Comparison of ENCODE assay signal across 7 mouse cellular contexts in genomic region chr10:82240742-82241400, GRCm38 (mm10). TPM values are rescaled to one million over a fixed set of nuclear protein-coding genes. Genes with fewer than 3 reads are reported as not detected.
A peak's percentile ranks its signal among the peaks of the same experiment; 100 is the strongest.
DNase-seq lines count a peak whose midpoint lies in the region; ATAC-seq lines count a peak whose summit lies in the region.

Gene Zfp938, minus strand, starts transcription at chr10:82241280.

- H3K9me3 ChIP-seq in embryonic facial prominence, embryonic 10.5 days: peaks cover 29% of the 10 kb centered on the region
- peaks cover 12% of the 10 kb centered on the region; the same call in 1 of the 2 replicates for H3K9me3 ChIP-seq in midbrain, embryonic 11.5 days (ENCODE audit: control insufficient read depth, low read length)

- peak; percentile 83 for DNase-seq in adrenal gland, postnatal 10 days
- peak; percentile 85 for DNase-seq in embryonic facial prominence, embryonic 10.5 days (ENCODE audit: low spot score)
- DNase-seq in heart, adult 11 months: peak; percentile 99
- peak; percentile 86 for DNase-seq in kidney, adult 11 months
- peak; percentile 79 for DNase-seq in left cerebral cortex, postnatal 4 days
- peak; percentile 97 for DNase-seq in midbrain, embryonic 11.5 days (ENCODE audit: low spot score, missing footprints)
- peak; percentile 65 for DNase-seq in right cerebral cortex, postnatal 4 days

- H3K4me3 ChIP-seq in embryonic facial prominence, embryonic 10.5 days: peak within 1 kb of the TSS; percentile 83
- peak within 1 kb of the TSS; percentile 75 for H3K4me3 ChIP-seq in midbrain, embryonic 11.5 days (ENCODE audit: low read depth, low read length)

- H3K36me3 ChIP-seq in embryonic facial prominence, embryonic 10.5 days (replicated peaks): peaks cover 25% of the 10 kb centered on the region
- peaks cover 4% of the 10 kb centered on the region; the same call in 1 of the 2 replicates for H3K36me3 ChIP-seq in midbrain, embryonic 11.5 days (ENCODE audit: control insufficient read depth, insufficient read depth, low read length)

- WGBS in embryonic facial prominence, embryonic 10.5 days: 5% methylated on average over 27 of the region's 27 CpGs
- 5% methylated on average over 27 of the region's 27 CpGs for WGBS in midbrain, embryonic 11.5 days

- peak; percentile 100 for ATAC-seq in midbrain, embryonic 11.5 days (ENCODE audit: low FRiP score)

- peak within 1 kb of the TSS; percentile 66 for H3K4me2 ChIP-seq in midbrain, embryonic 11.5 days

- peaks cover 10% of the 10 kb centered on the region for H3K4me1 ChIP-seq in embryonic facial prominence, embryonic 10.5 days
- H3K4me1 ChIP-seq in midbrain, embryonic 11.5 days (ENCODE audit: control insufficient read depth, insufficient read depth, low read length): no peaks in the 10 kb centered on the region; the same call in 1 of the 2 replicates

- intact Hi-C loops in left cerebral cortex, postnatal 4 days (cut with DNase I): loop anchor here (10.0 kb wide), 1 partner anchor 114 kb away; the partner anchor contains the start of gene Gm4924

- peak within 1 kb of the TSS; percentile 91 for H3K9ac ChIP-seq in midbrain, embryonic 11.5 days (ENCODE audit: low read length)

- H3K27me3 ChIP-seq in embryonic facial prominence, embryonic 10.5 days (replicated peaks; ENCODE audit: low read depth, poor library complexity, severe bottlenecking): no peaks in the 10 kb centered on the region
- no peaks in the 10 kb centered on the region for H3K27me3 ChIP-seq in midbrain, embryonic 11.5 days (ENCODE audit: control insufficient read depth, insufficient read depth, low read length)

- H3K27ac ChIP-seq in embryonic facial prominence, embryonic 10.5 days (replicated peaks): peak within 1 kb of the TSS; percentile 88
- no peak within 1 kb of the TSS for H3K27ac ChIP-seq in midbrain, embryonic 11.5 days (ENCODE audit: low read depth, low read length)

RNA-seq across cellular contexts. Expression of gene Zfp938, which starts in this region (rescaled TPM):
- total RNA-seq in adrenal gland, postnatal 10 days (2021): 1 to 10 TPM; 6.4 to 7.7 TPM
- 13.9 and 14.2 TPM in 2 replicates for polyA plus RNA-seq in embryonic facial prominence, embryonic 10.5 days (2016; fragmentation: Nextera tagmentation; extraction: Ambion mirVana)
- total RNA-seq in left cerebral cortex, postnatal 4 days (2021): 10 to 100 TPM; 18.3 to 18.6 TPM
- 18.8 and 20.6 TPM in 2 replicates for polyA plus RNA-seq in midbrain, embryonic 11.5 days (2014; fragmentation: Nextera tagmentation; extraction: Ambion mirVana)
